Mouse (Mus musculus) layer of hippocampus, adult 2 months (tissue): Measurements from ENCODE around the gene Lrrn4. TPM values are rescaled to one million over a fixed set of nuclear protein-coding genes. Genes with fewer than 3 reads are reported as not detected.

Experiments
- DNase-seq, 2 experiments: peaks; one replicate each; pipeline ENCODE4 v3.0.0; 2022; ENCODE audit warnings: low spot score in 2 of 2
- H3K27ac ChIP-seq: fragments of 200-600 bp; 2 replicates; pipeline ENCODE4 v1.8.1; 2022
- H3K4me3 ChIP-seq: fragments of 200-600 bp; 2 replicates; pipeline ENCODE4 v1.8.1; 2022; ENCODE audit warnings: mild to moderate bottlenecking
- CTCF ChIP-seq: fragments of 200-600 bp; conservative IDR thresholded peaks from 2 replicates; pipeline ENCODE4 v1.8.1; 2022; ENCODE audit warnings: antibody characterized with exemption, mild to moderate bottlenecking, moderate library complexity
- total RNA-seq, 2 experiments: library from RNA; stranded (reverse); gene quantifications; 2 replicates each; pipeline ENCODE4 v1.2.3; 2021

Gene Lrrn4
- total RNA-seq, 2 experiments from 2014 or later, result 0.93 to 1.1 TPM

DNA sequence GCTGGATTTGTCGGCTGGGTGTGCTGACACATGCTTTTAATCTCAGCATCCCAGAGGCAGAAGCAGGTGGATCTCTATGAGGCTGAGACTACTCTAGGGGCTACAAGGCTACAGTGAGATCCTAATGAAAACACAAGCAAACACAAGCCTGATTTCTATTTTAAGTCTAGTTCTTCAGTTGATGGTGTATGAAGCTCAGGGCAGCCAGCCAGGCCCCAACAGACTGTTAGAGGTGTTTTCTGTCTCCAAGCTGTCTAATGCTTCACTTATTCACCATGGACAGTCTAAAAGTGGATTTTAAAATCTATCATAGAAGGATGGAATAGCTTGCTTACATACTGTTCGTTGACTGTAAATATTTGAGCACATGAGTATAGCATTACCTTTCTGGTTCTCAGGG lies 19.2 kb downstream of the Lrrn4 start:
- Histone ChIP-seq H3K4me3 (no peak overlapping the region), H3K27ac (peak overlapping the region; percentile 49; the same call in 1 of the 2 replicates)
- TF ChIP-seq CTCF, result no peak
- DNase-seq, result no peak

DNA sequence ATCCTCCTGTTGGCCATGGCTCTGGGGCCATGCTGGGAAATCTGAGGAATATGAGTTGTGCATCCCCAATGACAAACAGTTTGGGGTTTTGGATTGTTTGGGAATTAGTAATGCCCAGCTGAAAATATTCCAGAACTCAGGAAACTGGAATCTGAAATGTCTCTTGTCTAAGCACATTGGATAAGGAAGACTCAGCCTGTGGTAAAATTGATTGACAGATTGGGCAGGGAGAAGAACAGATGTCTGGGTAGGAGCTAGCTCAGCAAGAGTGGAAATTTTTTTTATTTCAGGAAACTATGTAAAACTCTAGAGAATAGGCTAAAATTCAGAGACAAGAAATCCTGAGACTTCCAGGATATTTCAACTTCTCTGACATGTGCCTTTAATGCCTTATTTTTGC lies 20.3 kb downstream of the Lrrn4 start:
- peak overlapping the region; percentile 6; the same call in 1 of the 2 replicates for H3K27ac ChIP-seq
- no peak for DNase-seq
- TF ChIP-seq CTCF, result no peak
- no peak overlapping the region for H3K4me3 ChIP-seq

DNA sequence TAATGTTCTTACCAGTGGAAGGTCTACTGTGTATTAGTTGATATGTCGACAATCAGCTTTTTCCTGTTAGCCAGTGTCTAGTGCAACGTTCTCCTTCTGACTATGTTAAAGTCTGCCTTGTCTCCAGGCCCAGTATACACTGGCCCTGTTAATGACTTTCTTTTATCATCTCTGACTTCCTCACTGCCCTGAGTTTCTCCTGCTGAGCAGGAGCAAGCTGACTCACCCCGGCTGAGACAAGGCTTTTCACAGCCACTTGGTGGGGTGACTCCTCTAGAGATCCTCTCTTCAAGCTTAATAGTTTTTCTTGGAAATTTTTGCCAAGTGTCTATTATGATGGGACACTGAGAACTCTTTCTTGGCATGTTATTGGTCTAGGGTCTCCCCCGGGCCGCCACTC lies 24.4 kb downstream of the Lrrn4 start:
- Histone ChIP-seq H3K27ac (no peak overlapping the region), H3K4me3 (no peak overlapping the region)
- no peak for TF ChIP-seq CTCF
- DNase-seq, result no peak

DNA sequence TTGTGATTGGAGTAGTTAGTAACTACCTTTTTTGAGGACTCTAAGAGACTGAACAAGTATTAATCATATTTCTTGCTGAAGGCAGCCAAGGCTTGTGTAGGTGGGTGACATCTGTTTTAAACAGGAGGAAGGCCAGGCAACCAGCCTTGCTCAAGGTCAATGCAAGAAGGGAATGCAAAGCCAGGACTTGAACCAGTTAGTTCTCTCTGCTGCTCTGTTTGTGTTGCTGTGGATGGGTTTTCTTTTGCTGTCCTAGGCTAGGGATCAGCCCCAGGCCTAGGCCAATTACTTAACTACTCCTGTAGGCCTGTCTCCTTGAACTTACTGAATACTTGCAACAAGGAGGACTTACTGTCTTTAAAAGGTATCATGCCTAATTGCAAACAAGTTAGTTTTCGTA lies 27.6 kb downstream of the Lrrn4 start:
- DNase-seq, result no peak
- no peak overlapping the region for H3K27ac ChIP-seq
- H3K4me3 ChIP-seq, result no peak overlapping the region
- no peak for TF ChIP-seq CTCF

DNA sequence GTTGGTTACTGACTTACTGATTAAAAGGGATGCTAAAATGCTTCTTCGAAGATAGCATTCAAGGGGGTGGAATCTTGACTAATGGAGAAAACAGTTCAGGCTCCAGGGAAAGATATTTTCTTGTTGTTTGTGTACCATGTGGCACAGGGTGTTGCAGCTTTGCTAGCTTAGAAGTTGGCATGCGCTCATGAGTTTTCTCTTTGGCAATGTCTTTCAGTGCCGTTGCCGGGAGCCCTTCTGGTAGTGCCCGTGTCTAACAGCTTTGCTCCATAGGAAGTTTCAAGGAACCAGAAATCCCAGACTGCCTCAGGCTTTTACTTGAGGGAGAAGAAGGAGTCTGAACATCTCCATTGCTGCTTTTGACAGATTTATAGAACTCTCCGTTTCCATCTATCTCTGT lies 31.6 kb downstream of the Lrrn4 start:
- peak overlapping the region; percentile 28; the same call in 1 of the 2 replicates for H3K4me3 ChIP-seq
- H3K27ac ChIP-seq, result peak overlapping the region; percentile 61
- TF ChIP-seq CTCF, result no peak
- DNase-seq, result peak; percentile 38 to 42

DNA sequence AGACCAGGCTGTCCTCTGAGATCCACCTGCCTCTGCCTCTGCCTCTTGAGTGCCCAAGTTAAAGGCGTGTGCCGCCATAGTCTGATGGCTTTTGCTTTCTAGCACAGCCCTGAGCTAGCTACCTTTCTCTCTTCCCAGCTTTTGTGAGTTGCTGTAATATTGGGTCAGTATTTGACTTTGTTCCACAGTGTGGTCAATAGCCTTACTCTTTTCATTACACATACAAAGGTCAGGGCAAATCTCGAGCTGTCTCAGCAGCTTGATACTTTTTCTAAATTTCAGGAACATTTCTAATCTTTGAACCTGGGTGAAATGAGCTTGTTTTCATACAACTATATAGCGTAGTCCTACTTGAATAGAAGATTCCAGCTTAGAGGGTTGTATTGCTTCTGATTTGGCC lies 32.3 kb downstream of the Lrrn4 start:
- DNase-seq, result no peak
- Histone ChIP-seq H3K4me3 (peak overlapping the region; percentile 91; the same call in 1 of the 2 replicates), H3K27ac (peak overlapping the region; percentile 88)
- TF ChIP-seq CTCF, result no peak

DNA sequence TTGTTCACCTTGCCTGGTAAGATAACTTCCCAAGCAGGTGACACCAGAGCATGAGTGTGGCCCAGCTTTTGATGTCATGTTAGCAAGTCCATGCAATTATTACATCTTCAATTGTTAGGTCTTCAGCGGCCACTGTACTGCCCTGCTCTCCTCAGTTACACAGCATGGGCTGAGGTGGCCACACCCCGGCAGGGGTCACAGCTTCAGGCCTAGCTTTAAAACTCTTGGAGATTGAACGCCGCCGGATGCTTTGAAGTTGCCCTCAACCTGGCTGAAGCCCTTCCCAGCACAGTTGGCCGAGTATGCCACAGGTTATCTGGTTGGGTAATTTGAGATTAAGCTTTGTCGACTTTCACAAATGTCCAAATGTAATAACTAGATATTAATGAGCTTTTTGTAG lies 33.1 kb downstream of the Lrrn4 start:
- Histone ChIP-seq H3K4me3 (peak overlapping the region; percentile 91), H3K27ac (peak overlapping the region; percentile 88)
- no peak for TF ChIP-seq CTCF
- DNase-seq, result no peak

DNA sequence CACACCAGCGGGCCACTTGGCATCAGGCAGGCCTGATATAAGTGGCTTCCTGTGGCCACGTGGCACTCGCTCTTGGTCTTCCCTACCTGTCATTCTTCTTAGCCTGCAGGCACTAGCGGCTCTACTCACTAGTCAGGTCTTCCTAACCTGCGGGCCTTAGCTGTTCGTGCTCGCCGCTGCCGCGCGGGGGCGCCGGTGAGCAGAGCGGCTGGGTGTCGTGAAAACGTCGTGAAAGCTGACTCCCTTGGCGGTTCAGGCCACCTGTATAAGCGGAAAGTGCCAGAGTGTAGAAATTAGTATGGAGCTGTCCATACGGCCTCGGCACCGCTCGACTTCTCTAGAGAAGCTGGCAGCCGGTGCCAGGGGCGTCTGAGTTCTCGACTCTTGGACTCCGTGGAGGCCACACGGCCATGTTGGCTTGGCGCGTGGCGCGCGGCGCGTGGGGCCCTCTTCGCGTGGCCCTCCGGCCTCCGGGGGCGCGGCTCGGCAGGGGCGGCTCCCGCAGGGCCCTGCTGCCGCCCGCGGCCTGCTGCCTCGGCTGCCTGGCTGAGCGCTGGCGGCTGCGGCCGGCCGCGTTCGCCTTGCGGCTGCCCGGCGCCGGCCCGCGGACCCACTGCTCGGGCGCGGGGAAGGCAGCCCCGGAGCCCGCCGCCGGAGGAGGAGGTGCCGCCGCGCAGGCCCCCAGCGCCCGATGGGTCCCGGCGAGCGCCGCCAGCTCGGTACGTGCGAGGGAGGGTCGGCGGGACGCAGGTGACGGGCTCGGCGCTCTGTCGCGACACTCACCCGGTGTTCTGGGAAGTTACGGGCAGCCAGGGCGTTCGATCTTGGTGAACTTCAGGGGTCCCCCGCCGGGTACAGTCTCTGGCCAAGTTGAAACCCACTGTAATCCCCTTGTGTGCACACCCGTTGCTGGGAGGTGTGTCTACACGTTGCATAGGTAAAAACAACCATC lies 34.0 kb downstream of the Lrrn4 start, which contains the start of gene Crls1:
Gene Crls1 (plus strand): TSS at position 260 of the 952 bp plus-strand sequence.
- Histone ChIP-seq H3K27ac (peak within 1 kb of the TSS; percentile 88), H3K4me3 (peak within 1 kb of the TSS; percentile 91)
- TF ChIP-seq CTCF, result peak; percentile 100
- DNase-seq, result peak; percentile 93 to 99

DNA sequence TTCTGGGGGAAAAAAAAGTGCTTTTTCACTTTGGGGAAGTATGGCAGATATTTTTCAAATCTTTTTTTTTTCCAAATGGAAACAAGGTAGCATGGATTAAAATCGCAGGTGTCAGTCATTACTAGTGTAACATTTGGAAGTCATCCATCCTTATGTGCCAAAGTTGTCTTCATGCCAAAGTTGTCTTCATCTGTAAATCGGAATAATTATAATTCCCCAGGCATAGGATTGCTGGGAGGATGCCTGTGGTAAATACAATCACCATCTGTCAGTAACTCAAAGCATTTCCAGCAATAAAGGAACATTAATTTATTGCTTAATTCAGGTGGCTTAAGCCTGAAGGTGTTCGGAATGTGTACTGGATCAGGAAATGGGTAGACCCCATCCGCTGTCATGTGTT lies 39.6 kb downstream of the Lrrn4 start:
- Histone ChIP-seq H3K4me3 (no peak overlapping the region), H3K27ac (no peak overlapping the region)
- DNase-seq, result no peak
- TF ChIP-seq CTCF, result no peak

Other genes starting within 250 kb of the Lrrn4 start
- 10 to 100 TPM in 1 of 2 experiments, 1 to 10 TPM in 1; 9.7 to 11.0 TPM for gene Shld1, start 194.0 kb downstream of the Lrrn4 start, total RNA-seq
- gene Chgb, start 99.6 kb downstream of the Lrrn4 start, total RNA-seq, result 100 to 1,000 TPM; 339 to 356 TPM
- gene Trmt6, start 64.8 kb downstream of the Lrrn4 start, total RNA-seq, result 10 to 100 TPM; 28.8 to 30.9 TPM
- 1 to 10 TPM; 3.7 to 4.5 TPM for gene Mcm8, start 64.8 kb downstream of the Lrrn4 start, total RNA-seq
- 10 to 100 TPM; 45.4 to 49.4 TPM for gene Crls1, start 34.2 kb downstream of the Lrrn4 start, total RNA-seq
- under 1 TPM; 0.44 to 0.54 TPM for gene Fermt1, start 65.0 kb upstream of the Lrrn4 start, total RNA-seq